Comparison of ENCODE assay signal across 32 mouse cellular contexts in genomic region chr11:62200901-62201512, GRCm38 (mm10). TPM values are rescaled to one million over a fixed set of nuclear protein-coding genes. Genes with fewer than 3 reads are reported as not detected.
DNase-seq lines count a peak whose midpoint lies in the region; ATAC-seq and TF ChIP-seq lines count a peak whose summit lies in the region.
"Had no signal": no experiment of that assay in that cellular context is flagged by ENCODE, and none has a peak within 500 bp of the region (broad histone marks: within the 10 kb centered on the region; RNA-seq: fewer than 3 reads in every experiment).

No protein-coding gene starts in this region.

- 41% methylated on average over 5 of the region's 5 CpGs for WGBS in lung, embryonic 14.5 days
- 56% methylated on average over 5 of the region's 5 CpGs for WGBS in embryonic facial prominence, embryonic 14.5 days
- 82% methylated on average over 5 of the region's 5 CpGs for WGBS in forebrain, postnatal 0 days

- DNase-seq in heart, adult 11 months = peak; percentile 68
- DNase-seq in heart, postnatal 10 days = no peak
- DNase-seq in lung, embryonic 14.5 days = peak; percentile 70
- no peak for DNase-seq in lung, postnatal 10 days
- DNase-seq in MEL (ENCODE audit: low read depth, low spot score) = no peak
- DNase-seq in embryonic facial prominence, embryonic 14.5 days (ENCODE audit: low spot score) = peak; percentile 27
- DNase-seq in forebrain, postnatal 0 days = no peak
- DNase-seq: adrenal gland, adult 8-10 months; adrenal gland, postnatal 25 days; B cell, adult 2 months; cerebellum, adult 11-12 months; cerebellum, adult 8-10 months; cerebellum, postnatal 10 days; cerebellum, postnatal 36 days; embryo, embryonic 11 days; gastrocnemius, adult 2 months; gastrocnemius, postnatal 14 days; heart, adult 18-20 months; heart, postnatal 36 days; kidney, adult 11 months had no signal

- H3K36me3 ChIP-seq in lung, embryonic 14.5 days (ENCODE audit: insufficient read depth) = no peaks in the 10 kb centered on the region
- no peaks in the 10 kb centered on the region for H3K36me3 ChIP-seq in MEL (ENCODE audit: control insufficient read depth in 1 of 2, insufficient read depth in 2 of 2, low read length in 2 of 2)
- no peaks in the 10 kb centered on the region for H3K36me3 ChIP-seq in embryonic facial prominence, embryonic 14.5 days (ENCODE audit: control insufficient read depth, insufficient read depth, low read length)
- H3K36me3 ChIP-seq in forebrain, postnatal 0 days (ENCODE audit: insufficient read depth) = no peaks in the 10 kb centered on the region
- H3K36me3 ChIP-seq: embryonic facial prominence, embryonic 12.5 days; forebrain, embryonic 15.5 days; G1E had no signal

- no peaks in the 10 kb centered on the region for H3K9me3 ChIP-seq in lung, embryonic 14.5 days (ENCODE audit: low read depth, low read length)
- H3K9me3 ChIP-seq in MEL (replicated peaks; ENCODE audit: insufficient read depth, low read length) = no peaks in the 10 kb centered on the region; the same call in 1 of the 2 replicates
- no peaks in the 10 kb centered on the region for H3K9me3 ChIP-seq in embryonic facial prominence, embryonic 14.5 days (ENCODE audit: control insufficient read depth, low read length)
- no peaks in the 10 kb centered on the region for H3K9me3 ChIP-seq in forebrain, postnatal 0 days (ENCODE audit: low read length)
- H3K9me3 ChIP-seq: embryonic facial prominence, embryonic 12.5 days; forebrain, embryonic 12.5 days; forebrain, embryonic 15.5 days; G1E; hindbrain, embryonic 10.5 days; hindbrain, embryonic 13.5 days had no signal

- no peaks in the 10 kb centered on the region for H3K27me3 ChIP-seq in lung, embryonic 14.5 days (ENCODE audit: insufficient read depth, low read length)
- H3K27me3 ChIP-seq in MEL (ENCODE audit: control insufficient read depth in 1 of 2, insufficient read depth in 2 of 2, low read length in 2 of 2) = no peaks in the 10 kb centered on the region
- no peaks in the 10 kb centered on the region for H3K27me3 ChIP-seq in embryonic facial prominence, embryonic 14.5 days (replicated peaks; ENCODE audit: control insufficient read depth, insufficient read depth, low read length)
- no peaks in the 10 kb centered on the region for H3K27me3 ChIP-seq in forebrain, postnatal 0 days (ENCODE audit: insufficient read depth, low read length)
- H3K27me3 ChIP-seq: CH12.LX; embryonic facial prominence, embryonic 12.5 days; forebrain, embryonic 12.5 days; forebrain, embryonic 15.5 days; hindbrain, embryonic 13.5 days had no signal

- no peak overlapping the region for H3K4me2 ChIP-seq in lung, embryonic 14.5 days
- no peak overlapping the region for H3K4me2 ChIP-seq in embryonic facial prominence, embryonic 14.5 days (ENCODE audit: low read depth, low read length)
- H3K4me2 ChIP-seq in forebrain, postnatal 0 days (ENCODE audit: low read depth) = no peak overlapping the region
- H3K4me2 ChIP-seq: embryonic facial prominence, embryonic 12.5 days; forebrain, embryonic 12.5 days; forebrain, embryonic 15.5 days; heart, embryonic 11.5 days; hindbrain, embryonic 13.5 days had no signal

- TF ChIP-seq CTCF in lung, embryonic 14.5 days (IDR thresholded peaks at IDR 0.05; ENCODE audit: low read depth) = no peak
- no peak for TF ChIP-seq CTCF in MEL (IDR thresholded peaks at IDR 0.05 in 2 of 3, conservative IDR thresholded peaks at IDR 0.05 in 1 of 3; ENCODE audit: control insufficient read depth in 1 of 3, insufficient read depth in 1 of 3, low read depth in 2 of 3, low read length in 3 of 3, poor library complexity in 1 of 3, severe bottlenecking in 1 of 3)
- no peak for TF ChIP-seq CTCF in forebrain, postnatal 0 days (IDR thresholded peaks at IDR 0.05; ENCODE audit: low read depth)

- intact Hi-C loops in heart, postnatal 10 days (cut with DNase I) = no loop called here

- no peak for TF ChIP-seq RAD21 in MEL (IDR thresholded peaks at IDR 0.05; ENCODE audit: low read depth, low read length)

- peak overlapping the region; percentile 54 for H3K27ac ChIP-seq in lung, embryonic 14.5 days (ENCODE audit: low read depth)
- H3K27ac ChIP-seq in MEL (ENCODE audit: control insufficient read depth, low read depth, low read length) = no peak overlapping the region
- no peak overlapping the region for H3K27ac ChIP-seq in embryonic facial prominence, embryonic 14.5 days (replicated peaks; ENCODE audit: low read depth, low read length)
- H3K27ac ChIP-seq in forebrain, postnatal 0 days (ENCODE audit: low read depth, low read length) = no peak overlapping the region
- H3K27ac ChIP-seq: embryonic facial prominence, embryonic 12.5 days; forebrain, embryonic 12.5 days; forebrain, embryonic 15.5 days; gastrocnemius, adult 2 months; hindbrain, embryonic 10.5 days; hindbrain, embryonic 13.5 days; hindbrain, postnatal 0 days had no signal

- no peak overlapping the region for H3K4me3 ChIP-seq in lung, embryonic 14.5 days (ENCODE audit: low read depth, low read length)
- no peak overlapping the region for H3K4me3 ChIP-seq in MEL (ENCODE audit: control insufficient read depth in 1 of 2, insufficient read depth in 1 of 2, low read depth in 2 of 2, low read length in 2 of 2)
- no peak overlapping the region for H3K4me3 ChIP-seq in embryonic facial prominence, embryonic 14.5 days (ENCODE audit: low read depth, low read length)
- no peak overlapping the region for H3K4me3 ChIP-seq in forebrain, postnatal 0 days (ENCODE audit: low read depth, low read length)
- H3K4me3 ChIP-seq: embryonic facial prominence, embryonic 12.5 days; erythroblast, embryonic 14.5 days; forebrain, embryonic 12.5 days; forebrain, embryonic 15.5 days; gastrocnemius, adult 2 months; hindbrain, embryonic 10.5 days; hindbrain, embryonic 13.5 days had no signal

- peak; percentile 69; the same call in 1 of the 2 replicates for ATAC-seq in lung, embryonic 14.5 days (ENCODE audit: insufficient read depth)
- ATAC-seq in embryonic facial prominence, embryonic 14.5 days (ENCODE audit: low read depth) = no peak; the same call in 1 of the 2 replicates
- ATAC-seq in forebrain, postnatal 0 days = no peak
- ATAC-seq: activated CD4-positive, CD25-positive, alpha-beta regulatory T cell, adult 4 months; forebrain, embryonic 15.5 days; hindbrain, postnatal 0 days; inflammation-experienced regulatory T-cells, adult 6 months had no signal

- no peak overlapping the region for H3K9ac ChIP-seq in lung, embryonic 14.5 days
- no peak overlapping the region for H3K9ac ChIP-seq in MEL (ENCODE audit: control insufficient read depth, low read depth, low read length, poor library complexity, severe bottlenecking)
- no peak overlapping the region for H3K9ac ChIP-seq in embryonic facial prominence, embryonic 14.5 days (ENCODE audit: low read depth, low read length)
- no peak overlapping the region for H3K9ac ChIP-seq in forebrain, postnatal 0 days
- H3K9ac ChIP-seq: embryonic facial prominence, embryonic 12.5 days; forebrain, embryonic 12.5 days; forebrain, embryonic 15.5 days; hindbrain, embryonic 13.5 days had no signal

- no peak for TF ChIP-seq EP300 in MEL (IDR thresholded peaks at IDR 0.05; ENCODE audit: low read depth in 1 of 2, low read length in 2 of 2)

- no peaks in the 10 kb centered on the region for H3K79me2 ChIP-seq in MEL (ENCODE audit: control insufficient read depth, insufficient read depth, low read length, poor library complexity)

- peaks cover 11% of the 10 kb centered on the region; the same call in 1 of the 2 replicates for H3K4me1 ChIP-seq in lung, embryonic 14.5 days (ENCODE audit: insufficient read depth)
- peaks cover 2 to 5% of the 10 kb centered on the region in 2 experiments; a peak in 2 of 4 replicates for H3K4me1 ChIP-seq in MEL (ENCODE audit: control insufficient read depth in 1 of 2, insufficient read depth in 2 of 2, low read length in 2 of 2)
- no peaks in the 10 kb centered on the region for H3K4me1 ChIP-seq in embryonic facial prominence, embryonic 14.5 days (ENCODE audit: control insufficient read depth, insufficient read depth, low read length)
- no peaks in the 10 kb centered on the region for H3K4me1 ChIP-seq in forebrain, postnatal 0 days (ENCODE audit: insufficient read depth)
- H3K4me1 ChIP-seq: embryonic facial prominence, embryonic 12.5 days; forebrain, embryonic 12.5 days; hindbrain, embryonic 10.5 days; hindbrain, embryonic 13.5 days had no signal

- TF ChIP-seq POLR2A in MEL (IDR thresholded peaks at IDR 0.05; ENCODE audit: control insufficient read depth in 1 of 2, insufficient read depth in 1 of 2, low read depth in 1 of 2, low read length in 2 of 2, poor library complexity in 1 of 2) = no peak

TF ChIP-seq in MEL, 35 proteins besides CTCF, POLR2A, EP300 and RAD21:
- TF ChIP-seq USF2 (IDR thresholded peaks at IDR 0.05; ENCODE audit: borderline replicate concordance in 1 of 2, insufficient read depth in 1 of 2, low read depth in 1 of 2, low read length in 2 of 2) (no peak), MEF2A (IDR thresholded peaks at IDR 0.05; ENCODE audit: extremely low read depth, insufficient replicate concordance, low read depth, low read length, poor library complexity, severe bottlenecking) (no peak), NRF1 (IDR thresholded peaks at IDR 0.05; ENCODE audit: insufficient read depth, low read depth, low read length, poor library complexity, severe bottlenecking) (no peak), MXI1 (IDR thresholded peaks at IDR 0.05; ENCODE audit: low read depth, low read length) (no peak), GATA1 (IDR thresholded peaks at IDR 0.05; ENCODE audit: low read depth, low read length) (0 out of 2 replicates have a peak, but pooled peaks have one; percentile 19)

RNA-seq across cellular contexts. Expression of gene Adora2b, which starts 47.8 kb away (rescaled TPM):
- total RNA-seq in heart, postnatal 10 days (2021) = 1 to 10 TPM in 1 of 2 experiments, under 1 TPM in 1; 0.91 to 1.4 TPM
- 2.0 and 2.9 TPM in 2 replicates for polyA plus RNA-seq in lung, embryonic 14.5 days (2014; fragmentation: Nextera tagmentation; extraction: Ambion mirVana)
- total RNA-seq in MEL (2012; rRNA removed) = 1.7 and 2.2 TPM in 2 replicates
- 1 to 10 TPM in 1 of 2 experiments, not detected in 1; 3.2 TPM for polyA plus RNA-seq in MEL (2012; ENCODE audit: insufficient read depth in 1 of 2, insufficient read length in 2 of 2, low read depth in 1 of 2, low replicate concordance in 2 of 2, missing spikeins in 1 of 2)
- 12.0 and 13.8 TPM in 2 replicates for polyA plus RNA-seq in embryonic facial prominence, embryonic 14.5 days (2014; fragmentation: Nextera tagmentation; extraction: Ambion mirVana)
- total RNA-seq in forebrain, postnatal 0 days (2014; rRNA removed) = 1.7 and 2.6 TPM in 2 replicates
- polyA plus RNA-seq in forebrain, postnatal 0 days (2015; fragmentation: Nextera tagmentation; extraction: Ambion mirVana) = 3.4 and 4.0 TPM in 2 replicates
- polyA plus RNA-seq: activated CD4-positive, CD25-positive, alpha-beta regulatory T cell, adult 4 months; inflammation-experienced regulatory T-cells, adult 6 months had no signal

Comparison
In these comparisons a context has a peak if more than half of its experiments do, and no peak if none do; other contexts are left out.
1. DNase-seq: peak in heart, adult 11 months (single experiment), lung, embryonic 14.5 days (single experiment) and embryonic facial prominence, embryonic 14.5 days (single experiment); none in heart, postnatal 10 days (0 of 2), lung, postnatal 10 days (single experiment), MEL (single experiment) and forebrain, postnatal 0 days (single experiment).